Mouse (Mus musculus) midbrain, embryonic 11.5 days (tissue): ENCODE measurements around the gene Dse. TPM values are rescaled to one million over a fixed set of nuclear protein-coding genes. Genes with fewer than 3 reads are reported as not detected.
A peak's percentile ranks its signal among the peaks of the same experiment; 100 is the strongest.

Source experiments
- ATAC-seq: fragments of 200-750 bp; cut with Nextera tagmentation; 2 replicates; pipeline ENCODE4 v1.8.0; 2017; ENCODE audit warnings: moderate TSS enrichment, moderate library complexity; ENCODE audit not compliant: low FRiP score
- DNase-seq: peaks from one replicate; pipeline ENCODE4 v3.0.0; 2015; ENCODE audit warnings: low spot score; ENCODE audit errors: missing footprints
- H3K27ac ChIP-seq: fragments of 300-500 bp; sonication (generic); 2 replicates; pipeline ENCODE4 v1.5.1; 2014; ENCODE audit warnings: low read depth, low read length
- H3K27me3 ChIP-seq: fragments of 300-500 bp; sonication (generic); 2 replicates; pipeline ENCODE4 v1.6.1; 2014; ENCODE audit warnings: mild to moderate bottlenecking, low read length, moderate library complexity, mixed read lengths; ENCODE audit not compliant: control insufficient read depth, insufficient read depth
- H3K36me3 ChIP-seq: fragments of 300-500 bp; sonication (generic); 2 replicates; pipeline ENCODE4 v1.6.1; 2014; ENCODE audit warnings: mild to moderate bottlenecking, low read length, moderate library complexity, mixed read lengths; ENCODE audit not compliant: control insufficient read depth, insufficient read depth
- H3K4me1 ChIP-seq: fragments of 300-500 bp; sonication (generic); 2 replicates; pipeline ENCODE4 v1.6.1; 2014; ENCODE audit warnings: low read length; ENCODE audit not compliant: control insufficient read depth, insufficient read depth
- H3K4me2 ChIP-seq: fragments of 300-500 bp; sonication (generic); 2 replicates; pipeline ENCODE4 v1.6.1; 2014; ENCODE audit warnings: mild to moderate bottlenecking, moderate library complexity
- H3K4me3 ChIP-seq: fragments of 300-500 bp; sonication (generic); 2 replicates; pipeline ENCODE4 v1.5.1; 2014; ENCODE audit warnings: low read depth, low read length
- H3K9ac ChIP-seq: fragments of 300-500 bp; sonication (generic); 2 replicates; pipeline ENCODE4 v1.6.1; 2014; ENCODE audit warnings: low read length
- H3K9me3 ChIP-seq: fragments of 300-500 bp; sonication (generic); 2 replicates; pipeline ENCODE4 v1.6.1; 2016; ENCODE audit warnings: low read length; ENCODE audit not compliant: control insufficient read depth
- WGBS: fragments of 180-500 bp; shearing (Covaris S2); extraction: QIAGEN DNeasy Blood & Tissue Kit; methylation state at CpG from one replicate; pipeline ENCODE4 v1.1.7; 2014; 5-methylcytosine and 5-hydroxymethylcytosine counted together
- polyA plus RNA-seq: library from polyadenylated mRNA; unstranded; fragments of >200 nt; fragmentation: Nextera tagmentation; extraction: Ambion mirVana; gene quantifications from 2 replicates; pipeline ENCODE4 v1.2.1, GENCODE M21; 2014

The Dse gene
- polyA plus RNA-seq, 1 experiment from 2014 or later = 21.1 TPM

DNA sequence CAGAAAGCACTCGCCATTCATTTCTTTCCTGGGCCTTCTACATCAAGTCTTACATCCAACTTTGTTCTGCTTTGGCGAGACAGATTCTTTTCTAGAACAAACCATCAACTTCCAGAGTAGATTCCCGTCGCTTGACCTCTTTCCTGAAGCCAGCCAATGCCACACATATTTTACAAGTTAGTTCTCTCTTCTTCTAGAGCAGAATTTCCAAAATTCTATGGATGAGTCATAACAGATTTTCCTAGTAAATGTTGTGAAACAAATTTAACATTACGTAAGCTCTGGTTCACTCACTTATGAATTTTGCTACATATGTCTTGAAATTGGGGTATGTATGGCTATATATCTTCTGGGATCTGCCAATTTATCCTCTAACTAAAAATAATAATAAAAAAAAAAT lies 13.0 kb downstream of the Dse start:
- DNase-seq (no peak), ATAC-seq (no peak)
- Histone ChIP-seq H3K4me3 (no peak overlapping the region), H3K4me2 (no peak overlapping the region), H3K9me3 (no peaks in the 10 kb centered on the region), H3K27me3 (no peaks in the 10 kb centered on the region), H3K9ac (no peak overlapping the region), H3K27ac (no peak overlapping the region), H3K36me3 (no peaks in the 10 kb centered on the region), H3K4me1 (no peaks in the 10 kb centered on the region)
- WGBS = 92% methylated on average over 5 of the region's 5 CpGs

DNA sequence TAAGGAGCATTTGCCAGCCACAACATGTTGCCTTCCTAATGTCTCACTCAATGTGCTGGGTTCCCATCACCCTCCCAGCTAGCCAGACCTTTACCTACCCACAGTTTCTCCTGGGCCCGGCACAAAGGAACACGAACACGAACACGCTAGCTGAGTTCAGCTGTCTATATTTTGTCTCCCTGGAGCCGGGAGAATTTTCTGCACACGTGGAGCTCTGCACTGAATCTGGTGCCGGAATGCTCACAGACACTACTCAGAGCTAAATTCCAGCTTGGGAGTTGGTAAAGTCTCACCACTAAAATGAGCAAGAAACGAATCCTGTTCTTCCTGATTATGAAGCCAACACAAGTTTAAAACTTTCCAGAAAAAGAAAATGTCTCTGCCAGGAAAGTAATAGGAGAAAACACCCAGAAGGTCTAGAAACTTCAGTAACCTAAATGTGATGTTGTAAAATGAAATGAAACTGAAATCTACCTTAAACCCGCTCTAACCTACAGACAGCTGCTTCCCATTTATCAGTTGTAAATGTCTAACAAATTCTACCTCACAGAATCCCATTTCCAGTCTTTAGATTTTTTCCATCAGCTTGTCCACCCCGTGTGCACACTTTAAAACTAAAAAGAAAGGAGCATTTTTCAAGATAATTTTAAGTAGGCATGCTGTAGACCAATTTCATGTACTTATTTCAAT lies 20.8 kb downstream of the Dse start:
- 84% methylated on average over 10 of the region's 10 CpGs for WGBS
- Histone ChIP-seq H3K4me1 (no peaks in the 10 kb centered on the region), H3K9ac (no peak overlapping the region), H3K4me2 (no peak overlapping the region), H3K9me3 (no peaks in the 10 kb centered on the region), H3K27ac (no peak overlapping the region), H3K27me3 (no peaks in the 10 kb centered on the region), H3K4me3 (no peak overlapping the region), H3K36me3 (no peaks in the 10 kb centered on the region; the same call in 1 of the 2 replicates)
- no peak for DNase-seq
- ATAC-seq = no peak

DNA sequence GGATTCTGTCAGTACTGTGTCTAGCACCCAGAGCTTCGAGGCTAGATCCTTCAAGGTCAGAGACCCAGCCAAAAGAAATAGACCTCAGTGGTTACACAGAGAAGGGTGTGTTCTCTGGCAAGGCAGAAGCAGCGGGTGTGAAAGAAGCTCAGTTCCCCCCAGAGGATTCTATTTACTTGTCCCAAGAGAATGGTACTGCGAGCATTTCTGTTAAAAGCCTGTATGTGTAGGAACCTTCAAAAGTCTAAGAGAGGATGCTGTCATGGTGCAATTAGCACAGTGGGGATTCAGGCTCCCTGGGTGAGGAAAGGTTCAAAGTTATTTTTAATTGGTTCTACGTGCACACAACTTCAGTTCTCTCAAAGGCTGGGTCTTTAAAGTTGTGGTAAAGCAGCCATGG lies 22.0 kb downstream of the Dse start:
- DNase-seq = no peak
- WGBS = 37% methylated on average over 4 of the region's 4 CpGs
- no peak for ATAC-seq
- H3K4me3 ChIP-seq = no peak overlapping the region
- H3K4me1 ChIP-seq = no peaks in the 10 kb centered on the region
- H3K27ac ChIP-seq = no peak overlapping the region
- H3K9me3 ChIP-seq = no peaks in the 10 kb centered on the region
- H3K9ac ChIP-seq = no peak overlapping the region
- H3K27me3 ChIP-seq = no peaks in the 10 kb centered on the region
- H3K36me3 ChIP-seq = no peaks in the 10 kb centered on the region; the same call in 1 of the 2 replicates
- H3K4me2 ChIP-seq = no peak overlapping the region

DNA sequence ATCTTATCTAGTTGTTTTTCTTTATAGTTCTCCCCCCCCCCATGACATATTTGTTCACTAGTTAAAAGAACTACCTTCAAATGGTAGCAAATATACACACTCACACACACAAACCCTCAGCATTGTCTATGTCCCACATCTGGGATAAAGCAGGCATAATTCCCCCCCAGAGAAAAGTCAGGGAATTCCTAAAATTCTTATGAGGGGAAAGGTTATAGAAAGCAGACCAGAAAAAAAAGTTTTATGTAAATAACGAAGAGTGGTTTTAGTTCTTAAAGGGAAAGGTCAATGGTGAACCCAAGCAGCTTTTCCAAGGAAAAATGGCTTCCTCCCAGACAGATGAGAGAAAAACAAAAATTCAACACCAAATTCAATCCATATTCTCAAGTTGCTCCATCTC lies 22.6 kb downstream of the Dse start:
- Histone ChIP-seq H3K4me1 (no peaks in the 10 kb centered on the region), H3K9ac (no peak overlapping the region), H3K27me3 (no peaks in the 10 kb centered on the region), H3K27ac (no peak overlapping the region), H3K9me3 (no peaks in the 10 kb centered on the region), H3K4me3 (no peak overlapping the region), H3K4me2 (no peak overlapping the region), H3K36me3 (no peaks in the 10 kb centered on the region; the same call in 1 of the 2 replicates)
- no peak for ATAC-seq
- WGBS = 65% methylated on average over 1 of the region's 1 CpGs
- DNase-seq = no peak

DNA sequence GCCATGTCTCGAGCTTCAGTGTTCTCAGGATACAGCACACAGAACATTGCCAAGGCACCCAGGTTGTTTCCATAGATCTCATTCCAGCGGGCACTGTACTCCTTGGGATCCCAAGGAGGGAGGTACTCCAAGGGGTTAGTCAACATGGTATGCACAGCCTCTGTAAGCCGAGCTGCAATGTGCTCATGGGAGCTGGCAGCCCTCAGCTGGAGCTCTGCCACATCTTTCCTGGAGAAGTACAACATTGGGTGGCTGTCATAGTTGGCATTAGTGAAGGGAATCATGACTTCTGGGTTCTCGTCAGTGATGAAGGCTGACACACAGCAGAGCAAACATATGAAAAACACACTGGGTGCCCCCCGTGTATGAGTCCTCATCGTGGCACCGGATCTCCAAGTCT lies 23.8 kb downstream of the Dse start:
- ATAC-seq (no peak), DNase-seq (peak; percentile 49)
- no peak overlapping the region for H3K9ac ChIP-seq
- no peaks in the 10 kb centered on the region; the same call in 1 of the 2 replicates for H3K36me3 ChIP-seq
- no peak overlapping the region for H3K4me3 ChIP-seq
- H3K4me1 ChIP-seq = no peaks in the 10 kb centered on the region
- H3K27ac ChIP-seq = no peak overlapping the region
- WGBS = 90% methylated on average over 7 of the region's 7 CpGs
- no peak overlapping the region for H3K4me2 ChIP-seq
- H3K27me3 ChIP-seq = no peaks in the 10 kb centered on the region
- no peaks in the 10 kb centered on the region for H3K9me3 ChIP-seq

DNA sequence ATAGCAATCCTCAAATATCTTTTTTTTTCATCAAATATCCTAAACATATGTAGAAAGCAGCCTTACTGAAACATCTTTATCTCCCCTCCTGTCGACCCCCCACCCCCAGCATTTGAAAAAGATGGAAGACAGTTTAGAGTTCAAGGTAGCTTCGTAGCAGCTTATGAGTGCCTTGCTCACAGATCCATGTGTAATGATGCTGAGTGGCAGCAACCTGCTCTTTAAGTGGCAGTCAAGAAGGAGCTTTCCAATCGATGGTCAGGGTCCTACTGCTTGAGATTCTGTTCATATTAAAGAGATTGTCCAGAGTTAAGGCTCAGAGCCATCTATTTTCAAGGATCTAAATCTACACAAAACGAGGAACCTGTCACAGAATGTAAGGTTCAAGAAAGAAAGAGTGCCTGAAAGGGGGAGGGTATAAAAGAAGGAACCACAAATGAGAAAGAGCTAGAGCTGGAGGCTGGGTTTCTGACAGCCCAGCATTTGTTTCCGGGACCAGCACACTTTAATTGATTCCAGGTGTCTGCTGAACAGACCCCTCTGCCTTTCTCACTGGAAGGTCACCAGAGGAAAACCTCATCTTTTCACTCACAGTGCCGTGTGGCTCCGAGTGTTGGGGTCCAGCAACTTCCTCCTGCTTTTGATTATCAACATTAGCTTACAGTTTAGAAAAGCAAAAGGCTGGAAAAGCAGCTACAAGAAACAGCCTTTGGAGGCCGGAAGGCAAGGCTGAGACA lies 31.5 kb downstream of the Dse start:
- peak; percentile 47 for DNase-seq
- Histone ChIP-seq H3K9me3 (no peaks in the 10 kb centered on the region), H3K27me3 (no peaks in the 10 kb centered on the region), H3K4me3 (no peak overlapping the region), H3K36me3 (no peaks in the 10 kb centered on the region), H3K27ac (no peak overlapping the region), H3K4me2 (no peak overlapping the region), H3K9ac (no peak overlapping the region), H3K4me1 (no peaks in the 10 kb centered on the region)
- no peak for ATAC-seq
- WGBS = 67% methylated on average over 8 of the region's 8 CpGs

DNA sequence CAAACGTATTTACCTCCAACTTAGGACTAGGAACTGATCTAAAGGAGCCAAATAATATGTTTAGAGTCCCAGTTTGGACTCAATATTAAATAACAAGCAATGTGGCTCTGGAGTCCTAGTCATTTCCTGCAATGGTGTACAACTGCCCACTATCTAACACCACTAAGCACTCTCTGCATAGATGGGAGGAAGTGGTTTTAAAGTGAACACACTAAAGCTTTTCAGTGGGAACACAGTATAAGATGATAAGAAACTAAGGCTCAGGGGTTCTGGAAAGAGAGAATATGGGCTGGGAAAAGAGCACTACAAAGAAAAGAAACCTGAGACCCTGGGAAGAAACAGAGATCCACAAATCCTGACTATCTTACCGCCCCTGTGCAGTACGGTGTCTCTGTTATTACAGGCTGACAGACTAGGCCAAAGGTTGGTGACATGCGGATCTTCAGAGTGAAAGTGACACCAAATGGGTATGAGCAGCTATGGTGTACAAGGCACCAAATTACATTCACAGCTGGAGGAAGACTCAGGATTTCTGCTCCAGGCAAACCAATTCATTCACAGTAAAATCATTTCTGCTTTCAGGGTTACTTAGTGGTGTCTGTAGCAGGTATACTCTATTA lies 34.7 kb downstream of the Dse start:
- Histone ChIP-seq H3K4me1 (no peaks in the 10 kb centered on the region), H3K36me3 (no peaks in the 10 kb centered on the region), H3K9me3 (no peaks in the 10 kb centered on the region), H3K4me2 (no peak overlapping the region), H3K27me3 (no peaks in the 10 kb centered on the region), H3K9ac (no peak overlapping the region), H3K4me3 (no peak overlapping the region), H3K27ac (no peak overlapping the region)
- no peak for ATAC-seq
- no peak for DNase-seq
- 77% methylated on average over 4 of the region's 4 CpGs for WGBS

DNA sequence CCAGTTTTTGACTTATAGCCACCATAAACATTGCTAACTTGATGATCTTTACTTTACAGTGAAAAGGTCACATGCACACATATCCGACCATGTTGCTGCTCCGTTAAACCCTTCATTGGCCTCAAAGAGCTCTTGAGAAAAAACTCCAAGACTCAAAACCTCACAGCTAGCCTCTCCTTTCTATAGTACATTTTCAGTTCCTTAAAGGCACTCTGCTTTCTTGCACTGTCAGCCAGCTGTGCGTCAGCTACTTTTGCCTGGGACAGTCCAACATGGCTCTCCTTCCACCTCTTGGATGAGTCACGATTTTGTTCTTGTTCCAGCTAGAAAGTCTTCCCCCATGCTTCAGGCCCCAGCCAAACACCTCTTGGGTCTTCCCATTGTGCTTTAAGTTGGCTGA lies 35.9 kb downstream of the Dse start:
- 92% methylated on average over 4 of the region's 4 CpGs for WGBS
- no peaks in the 10 kb centered on the region for H3K9me3 ChIP-seq

DNA sequence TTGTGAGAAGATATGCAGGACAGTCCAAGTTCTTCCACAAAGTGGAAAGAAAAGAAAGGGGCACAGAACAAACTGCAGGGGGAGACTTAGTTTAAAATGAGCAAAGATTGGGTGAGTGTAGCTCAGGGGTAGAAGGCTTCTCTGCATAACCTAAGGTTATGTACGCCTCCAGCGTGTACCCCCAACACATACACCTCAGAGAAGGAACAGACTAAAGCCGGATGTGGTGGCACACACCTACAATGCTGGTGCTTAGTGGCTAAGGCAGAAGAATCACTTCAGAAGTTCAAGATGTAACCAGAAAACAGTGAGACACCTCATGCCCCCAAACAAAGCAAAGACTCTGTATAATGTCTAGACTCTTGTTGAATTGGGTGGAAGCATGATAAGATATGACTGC lies 36.3 kb downstream of the Dse start:
- Histone ChIP-seq H3K36me3 (no peaks in the 10 kb centered on the region), H3K27me3 (no peaks in the 10 kb centered on the region), H3K9me3 (no peaks in the 10 kb centered on the region), H3K4me3 (no peak overlapping the region), H3K4me1 (no peaks in the 10 kb centered on the region), H3K27ac (no peak overlapping the region), H3K4me2 (no peak overlapping the region), H3K9ac (no peak overlapping the region)
- DNase-seq (no peak), ATAC-seq (no peak)
- 93% methylated on average over 3 of the region's 3 CpGs for WGBS

More for the DNA sequence above, 35.9 kb downstream of the Dse start:
- H3K27me3 ChIP-seq = no peaks in the 10 kb centered on the region
- ATAC-seq (no peak), DNase-seq (no peak)
- H3K4me1 ChIP-seq = no peaks in the 10 kb centered on the region
- no peak overlapping the region for H3K4me3 ChIP-seq
- H3K27ac ChIP-seq = no peak overlapping the region
- no peak overlapping the region for H3K4me2 ChIP-seq
- no peak overlapping the region for H3K9ac ChIP-seq
- no peaks in the 10 kb centered on the region for H3K36me3 ChIP-seq
